Mouse (Mus musculus): ENCODE results near the gene Mboat7.
A peak's percentile ranks its signal among the peaks of the same experiment; 100 is the strongest.

DNA sequence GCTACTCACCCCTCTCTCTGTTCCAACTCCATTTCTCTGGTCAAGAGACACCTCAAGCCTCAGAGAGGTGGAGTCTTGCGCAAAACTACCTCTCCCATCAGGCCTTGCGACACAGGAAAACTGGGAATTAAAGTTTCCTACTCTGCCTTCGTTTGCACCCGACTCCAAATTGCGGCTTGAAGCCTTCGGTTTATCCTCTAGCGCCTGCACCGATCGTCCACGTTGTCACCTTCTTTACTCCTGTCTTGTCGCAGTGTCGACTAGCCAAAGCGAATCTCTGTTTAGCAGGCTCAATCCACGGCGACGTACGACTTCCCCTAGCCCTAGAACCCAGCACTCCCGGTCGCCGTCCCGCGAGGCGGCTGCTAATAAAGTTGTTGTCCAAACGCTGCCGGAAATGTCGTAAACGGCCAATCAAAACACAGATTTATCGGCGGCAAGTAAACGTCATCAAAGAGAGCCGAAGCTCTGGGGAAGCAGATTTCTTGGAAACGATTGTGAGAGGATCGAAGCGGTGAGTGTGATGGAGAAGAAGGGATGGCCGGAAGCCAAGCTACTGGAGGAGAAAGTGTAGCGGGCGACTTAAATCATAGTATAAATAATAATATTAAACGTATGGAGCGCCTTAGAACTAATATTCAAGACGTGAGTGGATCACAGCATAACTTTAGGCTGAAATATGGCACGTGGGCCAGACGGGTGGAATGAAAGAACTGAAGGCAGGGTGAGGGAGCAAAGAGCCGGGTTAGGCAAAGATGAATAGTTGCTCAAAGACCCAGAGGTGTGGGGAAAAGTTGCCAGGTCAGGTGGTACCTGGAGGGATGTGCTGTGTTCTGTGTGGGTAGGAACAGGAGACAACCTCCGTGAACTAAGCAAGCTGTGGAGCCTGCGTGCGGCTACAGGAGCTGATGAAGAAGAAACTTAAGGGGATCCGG, 63.5 kb downstream of the Mboat7 start, which contains the start of the genes Tfpt and Prpf31:
- TF ChIP-seq POLR2A (IDR thresholded peaks at IDR 0.05; ENCODE audit: low read depth, low read length) (peak; percentile 79), NRF1 (IDR thresholded peaks at IDR 0.05; ENCODE audit: low read depth, low read length) (0 out of 2 replicates have a peak, but pooled peaks have one; percentile 19), BHLHE40 (IDR thresholded peaks at IDR 0.05; ENCODE audit: low read depth, low read length) (no peak)
